Mouse (Mus musculus): Measurements from ENCODE around the gene Cyp2d22.
"Not testable (repeated sequence)": the region's sequence is repeated elsewhere in the genome, so short reads cannot be mapped to it uniquely, and the experiment has no call there.

Gene Cyp2d22

DNA sequence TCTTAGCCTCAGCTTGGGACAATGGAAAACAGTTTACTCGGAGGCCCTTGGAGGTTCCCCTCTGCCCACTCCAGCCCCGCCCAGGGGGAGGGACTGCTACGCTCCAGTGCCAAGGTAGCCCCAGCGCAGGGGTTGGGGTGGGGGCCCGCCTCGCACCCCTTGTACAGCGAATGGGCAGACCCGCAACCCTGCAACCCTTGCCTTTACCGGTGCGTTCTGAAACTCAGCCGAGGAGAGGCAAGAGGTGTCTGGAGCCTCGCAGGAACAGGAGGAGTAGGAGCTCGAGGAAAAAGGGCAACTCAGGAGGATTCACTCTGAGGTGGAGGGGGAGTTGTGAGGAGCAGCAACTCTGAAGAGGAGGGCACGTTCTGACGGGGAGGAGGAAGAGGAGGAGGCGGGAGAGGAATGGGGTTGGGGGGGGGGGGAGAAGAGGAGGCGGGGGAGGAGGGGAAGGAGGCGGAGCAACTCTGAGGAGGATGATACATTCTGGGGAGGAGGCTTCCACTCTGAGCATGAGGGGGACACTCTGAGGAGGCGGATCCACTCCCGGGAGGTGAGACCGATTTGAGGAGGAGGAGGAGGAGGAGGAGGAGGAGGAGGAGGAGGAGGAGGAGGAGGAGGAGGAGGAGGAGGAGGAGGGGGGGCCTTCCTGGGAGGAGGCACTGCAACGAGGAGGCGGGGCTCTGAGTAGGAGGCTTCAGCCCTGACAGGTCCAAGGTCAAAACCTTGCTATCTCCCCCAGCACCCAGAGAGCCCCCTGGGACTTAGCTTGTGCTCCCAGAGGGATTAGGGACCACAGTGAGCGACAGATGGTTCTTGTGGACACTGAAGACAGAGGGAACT is at the start of gene Cyp2d22:
Gene Cyp2d22 (minus strand): TSS at position 390 of the 843 bp plus-strand sequence.
- DNase-seq (ENCODE audit: low spot score in 2 of 2): no peak

DNA sequence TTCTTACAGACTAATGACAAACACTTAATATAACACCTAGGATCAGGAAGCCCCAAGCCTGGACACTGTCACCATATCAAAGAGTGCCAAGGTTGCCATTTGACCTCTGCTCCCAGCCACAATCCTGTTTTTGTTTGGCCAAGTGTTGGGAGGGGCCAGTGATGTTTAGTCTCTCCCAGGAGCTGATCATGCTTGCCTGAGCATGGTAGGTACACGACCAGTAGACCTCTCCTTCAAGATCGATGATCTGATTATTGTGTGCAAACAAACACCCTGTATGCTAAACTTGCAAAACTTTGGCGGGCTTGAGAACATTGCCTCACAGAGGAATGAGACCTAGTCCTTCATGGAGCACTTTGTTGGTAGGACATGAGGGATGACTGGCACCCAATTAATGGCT is 43.4 kb upstream of the Cyp2d22 start:
- DNase-seq (ENCODE audit: low spot score in 2 of 2): no peak

DNA sequence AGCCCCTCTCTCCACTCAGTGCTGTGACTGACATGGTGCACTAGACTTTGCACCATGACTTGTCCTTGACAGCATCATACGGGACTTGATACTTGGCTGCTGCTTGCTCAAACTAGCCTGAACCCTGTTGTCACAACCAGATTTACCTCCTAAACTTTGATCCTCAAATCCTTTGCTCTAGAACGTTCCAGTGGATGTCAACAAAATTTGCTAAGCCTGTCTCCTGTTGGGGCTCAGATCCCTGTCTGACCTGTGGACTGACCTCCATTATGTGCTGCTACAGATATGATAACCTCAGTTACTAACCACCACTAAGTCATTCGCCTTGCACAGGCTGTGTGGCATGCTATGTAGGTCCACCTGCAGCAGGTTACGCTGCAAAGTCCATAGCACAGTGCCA is 42.9 kb upstream of the Cyp2d22 start:
- no peak for DNase-seq (ENCODE audit: low spot score in 2 of 2)

DNA sequence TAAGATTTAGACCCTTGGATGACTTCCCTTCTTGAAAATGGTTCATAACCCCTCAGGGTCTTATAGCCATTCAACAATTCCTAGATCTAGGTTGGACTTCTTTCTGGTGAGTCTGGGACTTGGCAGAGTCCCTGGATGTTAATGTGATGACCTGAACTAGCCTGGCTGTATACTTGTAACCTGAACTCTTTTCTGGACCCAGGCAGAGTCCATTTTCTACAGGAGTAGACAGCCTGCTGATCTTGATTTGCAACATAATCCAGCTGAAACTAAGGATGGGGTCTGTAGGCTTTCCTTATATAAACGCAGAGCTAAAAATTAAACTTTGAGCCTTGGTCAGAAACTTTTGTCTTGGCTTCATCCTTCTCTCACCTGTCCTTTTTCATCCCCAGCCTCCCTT is 38.6 kb upstream of the Cyp2d22 start:
- no peak for DNase-seq (ENCODE audit: low spot score in 2 of 2)

DNA sequence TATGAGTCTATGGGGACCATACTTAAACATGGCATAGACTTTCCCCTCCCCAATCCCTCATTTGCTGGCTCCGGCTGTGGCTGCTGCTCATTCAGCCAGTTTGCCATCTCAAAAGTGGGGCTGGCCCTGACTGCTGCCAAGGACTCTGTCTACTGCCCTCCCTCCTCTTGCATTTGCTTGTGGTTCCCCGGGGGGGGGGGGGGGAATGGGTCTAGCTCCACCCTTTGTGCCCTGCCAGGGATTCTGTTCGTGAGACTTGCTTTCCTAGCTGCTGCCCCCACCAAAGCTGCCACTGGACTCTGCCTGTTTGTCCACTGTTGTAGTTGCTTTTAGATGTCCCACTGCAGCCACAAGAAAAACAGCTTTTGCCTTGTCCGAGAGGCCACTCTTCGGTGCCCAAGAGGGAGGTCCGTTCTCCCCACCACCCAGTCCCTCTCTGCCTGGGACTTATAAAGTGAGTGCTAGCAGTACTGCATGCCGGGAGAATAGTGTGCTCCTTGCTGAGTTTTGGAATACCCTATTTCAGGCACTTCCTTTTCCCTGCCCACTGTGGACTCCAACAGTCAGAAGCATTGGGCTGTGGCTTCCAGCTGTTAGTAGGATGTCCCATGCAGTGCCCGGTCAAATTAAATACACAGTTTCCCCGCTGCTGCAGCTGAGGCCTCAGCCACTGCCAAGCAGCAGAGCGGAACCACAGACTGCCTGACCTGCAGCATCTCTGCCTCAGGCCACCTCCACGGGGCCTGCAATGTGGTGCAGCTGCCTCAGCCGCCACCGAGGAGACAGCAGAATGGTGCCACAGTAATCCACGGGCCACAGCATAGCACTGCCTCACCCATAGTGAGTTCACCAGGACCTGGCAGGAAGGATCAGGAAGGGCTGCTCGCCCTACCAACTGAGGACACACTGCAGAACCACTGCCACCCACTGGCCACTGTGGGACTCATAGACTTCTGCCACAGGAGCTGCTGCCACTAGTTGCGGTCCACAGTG is 37.0 kb upstream of the Cyp2d22 start:
- peak; percentile 71 to 73 for DNase-seq (ENCODE audit: low spot score in 2 of 2)

DNA sequence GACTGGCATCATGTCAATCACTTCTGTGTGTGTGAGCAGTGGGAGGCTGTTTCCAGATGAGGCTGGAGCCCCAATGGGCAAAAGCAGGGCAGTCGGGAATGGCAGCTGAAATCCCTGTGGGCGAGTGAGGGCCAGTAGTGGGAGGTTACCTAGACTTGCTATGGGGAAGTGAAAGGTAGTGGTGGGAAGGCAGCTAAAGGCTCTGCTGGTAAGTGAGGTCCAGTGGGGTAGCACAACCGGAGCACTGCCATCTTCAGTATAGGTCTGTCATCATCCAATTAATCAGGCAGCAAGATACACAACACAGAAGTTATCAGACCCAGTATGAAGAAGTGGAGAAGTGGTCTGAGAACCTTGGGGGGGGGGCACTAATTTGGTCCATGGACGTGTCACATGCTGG is 27.5 kb upstream of the Cyp2d22 start:
- no peak for DNase-seq (ENCODE audit: low spot score in 2 of 2)

DNA sequence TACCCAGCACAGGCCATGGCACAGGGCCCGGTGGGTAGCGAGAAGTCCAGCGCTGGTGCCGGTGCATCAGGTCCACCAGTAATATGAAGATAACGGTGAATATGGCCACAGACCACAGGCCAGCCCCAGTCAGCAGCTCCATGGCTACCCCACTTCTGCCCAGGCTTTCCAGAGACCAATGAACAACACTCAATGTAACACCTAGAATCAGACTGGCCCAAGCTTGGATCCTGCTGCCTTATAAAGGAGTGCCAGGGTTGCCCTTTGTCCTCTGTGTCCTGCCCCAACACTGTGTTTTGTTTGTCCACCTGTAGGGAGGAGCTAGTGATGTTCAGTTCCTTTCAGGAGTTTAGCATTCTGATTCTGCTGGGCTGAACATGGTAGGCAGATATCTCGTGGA is 26.9 kb upstream of the Cyp2d22 start, which contains the start of gene Cyp2d10:
Gene Cyp2d10 (minus strand): TSS at position 215 of the 400 bp plus-strand sequence.
- DNase-seq (ENCODE audit: low spot score in 2 of 2): no peak

DNA sequence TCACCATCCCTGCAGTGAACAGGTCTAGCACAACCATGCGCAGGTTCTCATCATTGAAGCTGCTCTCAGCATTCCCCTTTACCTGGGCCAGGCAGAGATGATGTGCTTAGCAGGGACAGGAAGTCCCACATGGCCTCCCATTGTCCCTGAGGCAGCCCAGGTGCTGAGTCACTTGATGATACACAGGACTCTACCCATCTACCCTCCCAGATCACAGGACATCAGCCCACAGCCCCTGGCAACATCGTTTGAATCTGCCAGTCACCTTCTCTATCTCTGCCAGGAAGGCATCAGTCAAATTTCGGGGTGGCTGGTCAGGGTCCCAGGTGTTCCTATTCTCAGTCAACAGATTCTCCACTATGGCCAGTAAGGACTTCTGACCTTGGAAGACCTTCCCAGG is 24.1 kb upstream of the Cyp2d22 start:
- no peak for DNase-seq (ENCODE audit: low spot score in 2 of 2)

DNA sequence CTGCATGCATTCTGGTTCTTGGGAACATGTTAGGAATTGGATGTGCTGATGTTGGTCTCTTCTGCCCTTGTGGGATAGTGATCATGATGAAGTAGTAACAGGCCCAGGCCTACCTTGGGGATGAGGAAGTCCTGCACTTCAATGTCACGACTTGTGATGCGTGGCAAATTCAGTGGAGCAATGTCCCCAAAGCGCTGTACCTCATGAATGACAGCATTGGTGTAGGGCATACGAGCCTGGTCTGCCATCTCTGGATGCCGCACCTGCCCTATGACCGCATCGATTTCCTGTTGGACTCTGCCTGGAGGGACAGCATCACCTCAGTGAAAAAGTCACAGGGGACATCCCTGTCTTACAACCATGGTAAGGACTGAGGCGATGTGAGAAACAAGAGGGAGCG is 23.5 kb upstream of the Cyp2d22 start:
- no peak for DNase-seq (ENCODE audit: low spot score in 2 of 2)

DNA sequence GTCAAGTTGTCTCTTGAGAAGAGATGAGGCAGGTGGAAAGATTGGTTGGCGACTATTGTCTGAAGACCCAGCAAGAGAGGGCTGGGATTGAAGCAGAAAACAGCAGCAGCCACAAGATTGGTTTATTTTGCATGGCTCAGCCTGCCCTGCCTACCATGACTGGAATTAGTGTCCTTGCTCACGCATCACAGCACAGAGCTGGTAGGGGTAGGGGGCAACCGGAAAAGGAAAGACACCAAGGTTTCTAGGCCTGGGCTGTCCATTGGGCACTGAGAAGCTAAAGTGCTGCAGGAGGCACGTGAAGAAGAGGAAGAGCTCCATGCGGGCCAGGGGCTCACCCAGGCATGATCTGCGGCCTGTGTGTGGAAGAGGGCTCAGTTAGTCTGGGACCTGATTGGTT is 22.7 kb upstream of the Cyp2d22 start:
- no peak for DNase-seq (ENCODE audit: low spot score in 2 of 2)

DNA sequence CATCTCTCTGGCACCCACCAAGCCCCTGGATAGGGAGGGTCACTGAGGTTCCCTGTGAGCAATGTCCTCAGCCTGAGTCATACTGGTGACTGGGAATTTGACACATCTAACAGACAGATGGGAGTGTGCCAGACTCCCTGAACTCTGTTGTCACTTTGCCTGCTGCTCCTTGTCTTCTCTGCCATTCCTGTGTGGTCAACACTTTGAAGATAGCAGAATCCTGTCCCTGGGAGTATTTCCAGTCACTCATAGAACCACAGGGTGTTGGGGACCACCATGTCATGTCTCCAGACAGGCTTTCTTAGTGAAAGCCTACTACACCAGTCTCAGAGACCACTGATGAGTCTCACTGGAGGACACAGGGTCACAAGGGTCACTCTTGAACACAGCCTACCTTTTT is 22.0 kb upstream of the Cyp2d22 start:
- no peak for DNase-seq (ENCODE audit: low spot score in 2 of 2)

DNA sequence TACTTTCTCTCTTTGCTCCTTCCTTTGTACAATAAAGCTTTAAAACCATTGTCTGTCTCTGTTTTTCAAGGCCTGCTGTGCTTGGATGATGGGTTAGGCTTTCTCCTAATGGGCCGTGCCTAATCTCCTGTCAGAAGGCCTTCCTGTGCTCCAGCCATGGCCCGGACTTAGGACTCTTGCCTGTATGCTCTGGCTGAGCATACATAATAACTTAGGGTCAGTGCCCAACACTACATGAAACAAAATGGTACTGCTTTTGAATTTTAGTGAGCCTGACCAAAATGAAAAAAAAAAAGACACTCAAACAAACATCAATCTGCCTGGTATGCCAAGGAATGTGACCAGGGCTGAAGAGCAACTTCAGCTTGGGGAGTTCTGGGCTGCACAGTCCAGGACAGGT is 21.5 kb upstream of the Cyp2d22 start:
- DNase-seq (ENCODE audit: low spot score in 2 of 2): no peak

DNA sequence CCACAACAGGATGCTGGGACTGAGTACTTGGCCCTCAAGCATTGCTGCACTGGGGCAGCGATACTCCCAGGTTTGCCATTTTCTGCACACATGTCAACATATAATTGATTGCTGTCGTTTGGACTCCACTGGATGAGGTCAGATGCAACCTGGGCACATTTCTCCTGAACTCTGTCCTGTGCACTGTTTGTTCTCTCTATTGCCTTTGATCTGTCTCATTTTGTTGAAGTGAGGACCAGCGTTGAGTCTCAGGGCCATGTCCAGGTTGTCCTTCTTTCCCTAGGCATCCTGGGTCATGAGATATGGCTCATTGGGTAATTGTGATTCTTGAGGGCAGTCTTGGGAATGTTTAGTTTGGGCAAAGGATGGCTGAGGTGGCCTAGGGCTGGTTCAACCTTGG is 15.9 kb upstream of the Cyp2d22 start:
- not testable (repeated sequence) for DNase-seq (ENCODE audit: low spot score in 2 of 2)

DNA sequence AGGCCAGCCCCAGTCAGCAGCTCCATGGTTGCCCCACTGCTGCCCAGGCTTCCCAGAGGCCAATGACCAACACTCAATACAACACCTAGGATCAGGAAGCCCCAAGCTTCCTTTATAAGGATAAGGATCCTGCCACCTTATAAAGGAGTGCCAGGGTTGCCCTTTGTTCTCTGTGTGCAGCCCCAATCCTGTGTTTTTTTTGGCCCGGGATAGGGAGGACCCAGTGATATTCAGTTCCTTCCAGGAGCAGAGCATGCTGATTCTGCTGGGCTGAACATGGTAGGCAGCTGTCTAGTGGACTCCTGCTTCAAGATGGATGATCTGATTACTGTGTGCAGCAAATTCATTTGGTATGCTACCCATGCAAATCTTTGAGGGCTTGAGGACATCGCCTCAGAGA is 13.9 kb upstream of the Cyp2d22 start, which contains the start of gene Cyp2d11:
Gene Cyp2d11 (minus strand): TSS at position 101 of the 400 bp plus-strand sequence.
- not testable (repeated sequence) for DNase-seq (ENCODE audit: low spot score in 2 of 2)

DNA sequence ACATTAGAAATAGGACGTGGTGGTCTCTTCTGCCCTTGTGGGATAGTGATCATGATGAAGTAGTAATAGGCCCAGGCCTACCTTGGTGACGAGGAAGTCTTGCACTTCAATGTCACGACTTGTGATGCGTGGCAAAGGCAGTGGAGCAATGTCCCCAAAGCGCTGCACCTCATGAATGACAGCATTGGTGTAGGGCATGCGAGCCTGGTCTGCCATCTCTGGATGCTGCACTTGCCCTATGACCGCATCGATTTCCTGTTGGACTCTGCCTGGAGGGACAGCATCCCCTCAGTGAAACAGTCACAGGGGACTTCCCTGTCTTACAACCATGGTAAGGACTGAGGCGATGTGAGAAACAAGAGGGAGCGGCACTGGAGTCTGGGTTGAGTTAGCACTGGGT is 9.9 kb upstream of the Cyp2d22 start:
- DNase-seq (ENCODE audit: low spot score in 2 of 2): not testable (repeated sequence)

DNA sequence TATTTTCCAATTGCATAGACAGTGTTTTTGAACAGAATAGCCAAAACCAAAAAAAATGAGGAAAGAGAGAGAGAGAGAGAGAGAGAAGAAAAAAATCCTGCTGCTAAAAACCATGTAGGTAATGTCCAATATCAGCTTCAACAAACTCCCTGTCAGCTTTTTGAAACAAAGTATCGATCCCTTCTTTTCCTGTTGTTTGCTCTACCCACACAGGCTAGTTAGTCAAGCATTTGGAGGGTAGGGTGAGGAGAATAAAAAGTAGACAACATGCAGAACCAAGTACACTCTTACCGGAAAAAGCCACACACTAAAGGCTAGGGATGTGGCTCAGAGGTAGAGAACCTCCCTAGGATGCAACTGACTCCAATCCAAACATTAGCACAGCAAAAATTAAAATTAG is 5.7 kb upstream of the Cyp2d22 start:
- no peak for DNase-seq (ENCODE audit: low spot score in 2 of 2)

DNA sequence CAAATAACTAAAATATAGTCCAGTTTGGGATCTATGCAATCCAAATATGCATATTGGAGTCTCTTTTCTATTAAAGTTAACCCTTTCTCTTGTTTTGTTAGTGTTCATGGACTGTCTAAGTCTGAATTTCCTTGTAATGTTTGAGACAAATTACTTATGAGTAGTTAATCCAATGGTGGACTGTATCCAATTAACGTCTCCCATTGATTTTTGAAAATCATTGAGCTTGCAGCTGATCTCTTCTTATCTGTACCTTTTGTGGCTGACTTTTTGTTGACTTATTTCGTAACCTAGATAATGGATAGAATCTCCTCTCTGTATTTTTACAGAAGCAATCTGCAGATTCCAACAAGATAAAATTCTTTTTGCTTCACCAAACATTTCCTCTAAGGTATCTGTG is 2.4 kb upstream of the Cyp2d22 start:
- DNase-seq (ENCODE audit: low spot score in 2 of 2): no peak

DNA sequence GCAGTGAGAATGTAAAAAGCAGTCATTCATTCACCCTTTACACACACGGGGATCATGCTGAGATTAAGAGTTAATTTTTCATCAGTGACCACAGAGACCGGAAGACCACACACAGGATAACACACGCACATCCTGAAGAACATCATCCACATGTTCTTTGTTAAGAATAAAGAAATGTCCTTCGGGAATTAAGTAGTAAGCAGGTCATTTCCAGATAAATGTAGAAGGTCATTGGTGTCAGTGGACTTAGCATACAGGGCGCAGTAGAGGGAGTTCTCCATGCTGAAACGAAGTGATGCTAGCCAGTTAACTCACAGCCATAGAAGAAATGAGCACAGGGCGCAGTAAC is 628 bp upstream of the Cyp2d22 start:
- no peak for DNase-seq (ENCODE audit: low spot score in 2 of 2)

DNA sequence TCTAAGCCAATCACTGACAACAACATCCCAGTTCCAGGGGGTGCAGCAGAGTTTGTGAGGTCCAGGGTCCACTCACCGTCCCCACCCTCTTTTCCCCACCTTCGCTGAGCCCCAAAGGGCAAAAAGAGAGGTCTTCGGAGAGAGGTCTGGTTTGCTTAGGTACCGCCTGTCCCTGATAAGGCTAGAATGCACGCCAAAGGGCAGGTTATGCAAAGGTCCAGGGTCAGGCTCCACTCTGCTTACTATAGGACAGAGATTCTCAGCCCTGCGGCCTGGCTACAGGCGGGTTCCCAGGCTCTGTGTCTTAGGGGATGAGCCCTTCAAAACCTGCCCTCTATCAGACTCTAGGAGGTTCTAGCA is 569 bp downstream of the Cyp2d22 start:
- no peak for DNase-seq (ENCODE audit: low spot score in 2 of 2)

DNA sequence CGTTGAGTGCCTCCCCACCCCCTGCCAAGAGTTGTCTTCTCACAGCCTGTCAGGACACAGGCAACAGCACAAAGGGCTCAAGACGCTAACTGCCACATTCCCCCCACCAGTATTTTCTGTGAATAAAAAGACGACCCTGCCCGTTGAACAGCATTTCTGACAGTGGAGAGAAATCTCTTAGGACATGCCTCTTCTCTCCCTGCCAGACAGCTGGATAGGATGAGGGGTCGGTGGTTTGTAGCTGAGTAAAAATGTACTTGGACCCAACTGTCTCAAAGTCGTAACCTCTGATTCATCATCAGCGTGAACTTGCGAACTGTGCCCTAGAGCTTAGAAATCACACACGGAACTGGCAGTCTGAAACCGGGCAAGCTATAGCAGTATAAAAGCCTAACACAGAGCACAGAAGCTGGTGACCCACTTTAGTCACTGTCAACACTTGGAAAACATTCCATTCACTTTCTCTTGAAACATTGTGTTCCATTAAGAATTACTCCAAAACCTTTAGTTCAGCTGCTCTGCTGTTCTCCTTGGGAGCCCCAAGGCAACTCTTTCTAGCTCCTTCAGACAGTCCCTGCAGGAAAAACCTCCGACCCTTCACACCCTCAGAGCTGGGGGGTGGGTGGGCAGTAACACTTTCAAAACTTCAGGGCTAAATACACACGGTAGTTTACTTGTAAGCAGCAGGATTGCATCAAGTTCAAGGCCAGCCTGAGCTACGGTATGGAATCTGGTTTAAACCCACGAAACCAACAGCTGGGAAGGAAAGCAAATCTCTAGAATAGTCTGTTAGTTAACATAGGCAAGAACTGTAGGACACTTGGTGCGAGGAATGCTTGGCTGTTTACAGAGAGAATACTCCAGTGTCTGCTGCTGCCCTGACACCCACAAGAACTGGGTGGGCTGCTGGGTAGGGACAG is 1.5 kb downstream of the Cyp2d22 start:
- DNase-seq (ENCODE audit: low spot score in 2 of 2): no peak

DNA sequence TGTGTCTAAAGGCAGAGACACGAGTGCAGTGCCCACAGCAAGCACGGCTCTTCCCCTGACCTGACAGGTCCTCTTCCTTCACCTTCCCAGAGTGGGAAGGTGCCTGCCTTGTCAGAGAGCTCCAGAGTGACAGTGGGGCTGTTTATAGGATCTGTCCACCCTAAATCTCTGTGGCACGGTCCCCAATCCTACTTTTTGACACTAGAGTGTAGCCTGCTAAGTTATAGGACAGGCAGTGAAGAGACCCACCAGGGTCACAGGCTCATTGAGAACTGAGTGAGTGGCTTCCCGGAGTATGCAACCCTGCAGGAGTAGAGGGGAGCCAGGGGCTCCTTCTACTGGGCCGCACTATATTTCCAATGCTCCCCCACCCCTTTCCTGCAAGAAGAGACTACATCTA is 2.4 kb downstream of the Cyp2d22 start:
- no peak for DNase-seq (ENCODE audit: low spot score in 2 of 2)
